Mouse (Mus musculus) induced T-regulatory cell, adult 2 months (primary cell): Measurements from ENCODE around the gene Opcml.

Experiments
- DNase-seq: peaks from one replicate; pipeline ENCODE4 v3.0.0-alpha.2; 2012; ENCODE audit warnings: low read depth

Opcml gene

GRCm38 (mm10) chr9:28621939-28622338 lies 831.4 kb downstream of the Opcml start:
- no peak for DNase-seq

GRCm38 (mm10) chr9:28624870-28625269 lies 834.3 kb downstream of the Opcml start:
- no peak for DNase-seq

- DNase-seq = no peak
These were observed 852.2 kb downstream of the Opcml start for GRCm38 (mm10) chr9:28642766-28643165.

- no peak for DNase-seq
These were observed 853.5 kb downstream of the Opcml start for GRCm38 (mm10) chr9:28644063-28644462.

GRCm38 (mm10) chr9:28650089-28650488 lies 859.5 kb downstream of the Opcml start:
- DNase-seq = no peak

GRCm38 (mm10) chr9:28659996-28660395 lies 869.4 kb downstream of the Opcml start:
- DNase-seq = no peak

GRCm38 (mm10) chr9:28662882-28663281 lies 872.3 kb downstream of the Opcml start:
- DNase-seq = no peak

GRCm38 (mm10) chr9:28680309-28680708 lies 889.7 kb downstream of the Opcml start:
- no peak for DNase-seq

- no peak for DNase-seq
These were observed 890.9 kb downstream of the Opcml start for GRCm38 (mm10) chr9:28681252-28682037.

GRCm38 (mm10) chr9:28683951-28684470 lies 893.4 kb downstream of the Opcml start:
- no peak for DNase-seq

GRCm38 (mm10) chr9:28686942-28687611 lies 896.5 kb downstream of the Opcml start:
- no peak for DNase-seq

GRCm38 (mm10) chr9:28690134-28690533 lies 899.6 kb downstream of the Opcml start:
- DNase-seq = no peak

GRCm38 (mm10) chr9:28705796-28706195 lies 915.2 kb downstream of the Opcml start:
- no peak for DNase-seq

GRCm38 (mm10) chr9:28714544-28714943 lies 924.0 kb downstream of the Opcml start:
- no peak for DNase-seq

- no peak for DNase-seq
These were observed 929.6 kb downstream of the Opcml start for GRCm38 (mm10) chr9:28720186-28720585.

GRCm38 (mm10) chr9:28731811-28732602 lies 941.4 kb downstream of the Opcml start:
- no peak for DNase-seq

- no peak for DNase-seq
These were observed 947.4 kb downstream of the Opcml start for GRCm38 (mm10) chr9:28737955-28738354.

GRCm38 (mm10) chr9:28738451-28738860 lies 947.9 kb downstream of the Opcml start:
- DNase-seq = no peak

- no peak for DNase-seq
These were observed 954.2 kb downstream of the Opcml start for GRCm38 (mm10) chr9:28744771-28745170.

GRCm38 (mm10) chr9:28748902-28749301 lies 958.3 kb downstream of the Opcml start:
- no peak for DNase-seq

GRCm38 (mm10) chr9:28752908-28753307 lies 962.3 kb downstream of the Opcml start:
- no peak for DNase-seq

- no peak for DNase-seq
These were observed 966.4 kb downstream of the Opcml start for GRCm38 (mm10) chr9:28756841-28757451.
